Mouse (Mus musculus): ENCODE data around the gene Ufsp1. TPM values are rescaled to one million over a fixed set of nuclear protein-coding genes. Genes with fewer than 3 reads are reported as not detected.
A peak's percentile ranks its signal among the peaks of the same experiment; 100 is the strongest.
"Not testable (repeated sequence)": the region's sequence is repeated elsewhere in the genome, so short reads cannot be mapped to it uniquely, and the experiment has no call there.

Gene Ufsp1
- total RNA-seq (2021): 10 to 100 TPM in 1 of 2 experiments, 1 to 10 TPM in 1; 7.6 to 11.5 TPM
- long read RNA-seq, experiment 1, transcript Ufsp1-201 (1 exons, 1,037 nt): major isoform, 8 of 8 reads
- long read RNA-seq, experiment 1, partial matches to known transcripts: 0 of 8 reads
- long read RNA-seq, experiment 1, other reads (novel, unspliced or antisense): 0 of 8 reads
- long read RNA-seq, experiment 2, transcript Ufsp1-201 (1 exons, 1,037 nt): major isoform, 6 of 6 reads
- long read RNA-seq, experiment 2, partial matches to known transcripts: 0 of 6 reads
- long read RNA-seq, experiment 2, other reads (novel, unspliced or antisense): 0 of 6 reads

GRCm38 (mm10) chr5:137293839-137294743 lies at the start of gene Ufsp1:
Ufsp1 (plus strand) TSS chr5:137294629.
- DNase-seq: peak; percentile 98

GRCm38 (mm10) chr5:137263897-137264720 lies 30.3 kb upstream of the Ufsp1 start:
- DNase-seq: no peak

DNA sequence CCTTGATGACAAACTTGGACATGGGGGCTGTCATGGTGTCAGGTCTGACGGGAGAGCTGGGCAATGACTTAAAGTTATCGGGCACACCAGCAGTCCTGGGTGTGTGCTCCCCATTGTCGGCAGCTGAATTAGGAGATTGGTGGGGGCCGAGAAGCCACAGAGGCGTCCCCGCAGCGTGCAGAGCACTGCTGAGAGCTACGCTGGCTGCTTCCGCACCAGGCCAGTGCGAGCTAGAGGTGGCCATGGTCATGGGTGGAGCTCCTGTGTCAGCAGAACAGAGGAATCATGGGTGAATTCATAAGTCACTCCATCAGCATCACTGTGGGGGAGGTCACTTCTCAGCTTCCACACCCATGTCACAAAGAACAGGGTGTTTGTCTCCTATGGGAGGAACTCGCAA lies 29.6 kb upstream of the Ufsp1 start:
- no peak for DNase-seq

- DNase-seq: no peak
Observed at GRCm38 (mm10) chr5:137268131-137268910, 26.1 kb upstream of the Ufsp1 start.

- peak; percentile 51 for DNase-seq
Observed at GRCm38 (mm10) chr5:137277360-137278342, 16.8 kb upstream of the Ufsp1 start.

GRCm38 (mm10) chr5:137284411-137284810 lies 10.0 kb upstream of the Ufsp1 start:
- not testable (repeated sequence) for DNase-seq

DNA sequence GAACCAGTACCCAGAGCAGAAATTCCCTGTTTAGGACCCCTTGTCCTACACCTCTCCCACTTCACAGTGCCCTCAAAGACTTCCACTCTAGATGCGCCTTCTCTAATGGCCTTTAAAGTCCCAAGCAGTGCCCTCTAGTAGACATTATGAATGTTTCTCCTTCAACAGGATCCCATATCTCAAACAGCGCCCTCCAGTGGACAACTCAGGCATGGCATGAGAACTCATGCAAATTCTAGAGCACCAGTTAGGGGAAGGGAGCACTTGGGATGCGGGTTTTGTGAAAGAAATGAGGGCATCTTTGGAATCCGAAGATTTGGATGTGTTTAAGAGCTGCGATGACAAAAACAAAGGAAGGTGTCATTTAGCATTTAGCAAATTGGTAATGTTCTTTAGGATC lies 9.4 kb upstream of the Ufsp1 start:
- DNase-seq: peak; percentile 69

DNA sequence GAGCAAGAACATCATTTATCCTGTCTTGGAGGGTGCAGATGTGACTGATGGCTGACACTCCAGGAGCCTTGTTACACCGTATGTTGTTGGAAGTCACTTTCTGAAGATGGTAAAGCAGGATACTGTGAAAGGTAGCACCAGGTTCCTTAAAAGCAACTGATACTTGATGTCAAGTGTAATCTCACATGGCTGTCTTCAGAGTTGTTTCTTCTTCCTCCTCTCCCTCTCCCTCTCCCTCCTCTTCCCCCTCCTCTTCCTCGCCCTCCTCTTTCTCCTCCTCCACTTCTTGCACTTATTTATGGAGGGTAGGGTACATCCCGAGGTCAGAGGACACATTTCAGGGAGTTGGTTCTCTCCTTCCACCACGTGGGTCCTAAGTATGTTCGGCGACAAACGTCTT lies 8.4 kb upstream of the Ufsp1 start:
- no peak for DNase-seq

DNA sequence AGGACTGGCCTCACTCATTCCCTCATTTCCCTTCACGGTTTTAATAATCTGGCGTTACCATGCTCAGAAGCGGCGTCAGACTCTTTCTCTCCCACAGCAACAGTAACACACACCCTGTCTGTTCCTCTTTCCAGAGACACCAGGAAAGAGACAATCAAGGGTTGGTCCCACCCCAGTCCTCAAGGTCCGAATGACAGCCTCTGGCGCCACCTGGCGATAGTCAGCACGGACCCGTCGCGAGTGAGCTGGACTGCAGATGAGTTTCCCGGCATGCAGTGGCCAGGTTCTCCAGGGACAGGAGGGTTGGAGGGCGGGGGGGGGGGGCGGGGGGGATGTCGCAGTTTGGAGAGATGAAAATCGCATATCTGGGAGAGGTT lies 7.8 kb upstream of the Ufsp1 start:
- peak; percentile 91 for DNase-seq

- peak; percentile 21 for DNase-seq
Observed at GRCm38 (mm10) chr5:137287032-137287952, 7.1 kb upstream of the Ufsp1 start, which contains the start of gene Ache. Ache (plus strand) TSS chr5:137287519.

- DNase-seq: peak; percentile 21
Observed at GRCm38 (mm10) chr5:137287953-137288743, 6.3 kb upstream of the Ufsp1 start.

DNA sequence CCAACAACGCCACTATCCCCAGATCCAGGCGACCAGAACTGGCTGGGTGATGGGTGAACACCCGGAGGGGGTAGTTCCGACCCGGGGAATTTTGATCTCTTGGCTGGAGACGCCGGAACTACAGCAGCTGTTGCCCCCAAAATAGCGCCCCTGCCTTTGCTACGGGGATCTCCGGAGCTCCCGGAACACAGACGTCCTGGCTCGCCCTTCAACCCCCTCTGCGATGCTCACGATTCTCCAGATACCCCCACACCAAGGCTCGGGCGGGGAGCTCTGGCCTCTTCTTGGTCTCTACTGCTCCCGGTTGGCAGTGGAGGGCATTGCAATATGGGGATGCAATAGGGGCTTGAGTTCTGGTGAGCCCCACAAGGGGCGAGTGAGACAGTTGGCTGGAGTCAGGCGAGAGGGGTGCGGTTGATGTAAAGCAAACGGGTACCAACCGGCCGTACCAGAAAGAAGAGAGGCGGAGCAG lies 5.4 kb upstream of the Ufsp1 start:
- DNase-seq: peak; percentile 25

- no peak for DNase-seq
Observed at GRCm38 (mm10) chr5:137289591-137290365, 4.7 kb upstream of the Ufsp1 start.

DNA sequence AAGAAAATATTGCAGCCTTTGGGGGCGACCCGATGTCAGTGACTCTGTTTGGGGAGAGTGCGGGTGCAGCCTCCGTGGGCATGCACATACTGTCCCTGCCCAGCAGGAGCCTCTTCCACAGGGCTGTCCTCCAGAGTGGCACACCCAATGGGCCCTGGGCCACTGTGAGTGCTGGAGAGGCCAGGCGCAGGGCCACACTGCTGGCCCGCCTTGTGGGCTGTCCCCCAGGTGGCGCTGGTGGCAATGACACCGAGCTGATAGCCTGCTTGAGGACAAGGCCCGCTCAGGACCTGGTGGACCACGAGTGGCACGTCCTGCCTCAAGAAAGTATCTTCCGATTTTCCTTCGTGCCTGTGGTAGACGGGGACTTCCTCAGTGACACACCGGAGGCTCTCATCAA lies 3.8 kb upstream of the Ufsp1 start:
- DNase-seq: peak; percentile 83

- no peak for DNase-seq
Observed at GRCm38 (mm10) chr5:137291381-137291926, 3.0 kb upstream of the Ufsp1 start.

- DNase-seq: peak; percentile 90
Observed at GRCm38 (mm10) chr5:137293282-137293681, 1.1 kb upstream of the Ufsp1 start.

DNA sequence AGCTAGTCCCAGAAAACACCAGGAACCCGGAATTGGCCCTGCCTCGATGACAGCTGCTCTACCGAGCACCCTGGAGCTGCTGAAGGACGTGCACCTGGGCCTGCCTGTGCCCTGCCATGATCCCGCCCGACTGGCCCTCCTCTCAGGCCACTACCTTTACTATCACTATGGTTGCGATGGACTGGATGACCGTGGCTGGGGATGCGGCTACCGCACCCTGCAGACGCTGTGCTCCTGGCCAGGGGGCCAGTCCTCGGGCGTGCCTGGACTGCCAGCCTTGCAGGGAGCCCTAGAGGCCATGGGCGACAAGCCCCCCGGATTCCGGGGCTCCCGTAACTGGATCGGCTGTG lies 290 bp downstream of the Ufsp1 start:
- DNase-seq: no peak

Measured in adrenal gland, postnatal 10 days (tissue).